Mouse (Mus musculus) small intestine, adult 2 months (tissue): ENCODE data around the gene Neurod6. TPM values are rescaled to one million over a fixed set of nuclear protein-coding genes. Genes with fewer than 3 reads are reported as not detected.
"Not testable (repeated sequence)": the region's sequence is repeated elsewhere in the genome, so short reads cannot be mapped to it uniquely, and the experiment has no call there.

Experiments
- H3K27ac ChIP-seq: fragments of 200-500 bp; 2 replicates; pipeline ENCODE4 v1.5.1; 2012; ENCODE audit warnings: low read depth, low read length, control low read depth, inconsistent platforms; ENCODE audit not compliant: insufficient read depth
- H3K27me3 ChIP-seq: fragments of 200-500 bp; 2 replicates; pipeline ENCODE4 v1.6.1; 2012; ENCODE audit warnings: mild to moderate bottlenecking, moderate library complexity, low read length, inconsistent platforms; ENCODE audit not compliant: control insufficient read depth, insufficient read depth
- H3K36me3 ChIP-seq: fragments of 200-500 bp; 2 replicates; pipeline ENCODE4 v1.6.1; 2012; ENCODE audit warnings: mild to moderate bottlenecking, low read length, control low read depth, inconsistent platforms; ENCODE audit not compliant: control insufficient read depth, insufficient read depth
- H3K4me1 ChIP-seq: fragments of 200-500 bp; 2 replicates; pipeline ENCODE4 v1.6.1; 2012; ENCODE audit warnings: low read length, inconsistent platforms, mixed read lengths; ENCODE audit not compliant: control insufficient read depth, insufficient read depth, insufficient read length
- H3K4me3 ChIP-seq: fragments of 200-500 bp; 2 replicates; pipeline ENCODE4 v1.5.1; 2012; ENCODE audit warnings: low read depth, mild to moderate bottlenecking, control low read depth, inconsistent platforms, low read length, moderate library complexity
- CTCF ChIP-seq: fragments of 200-500 bp; IDR thresholded peaks from 2 replicates; pipeline ENCODE4 v1.5.1; 2012; ENCODE audit warnings: low read depth, mild to moderate bottlenecking, control low read depth, inconsistent platforms, low read length, moderate library complexity, mixed read lengths; ENCODE audit not compliant: insufficient replicate concordance, insufficient read length; ENCODE audit errors: extremely low read depth
- POLR2A ChIP-seq: fragments of 200-500 bp; IDR thresholded peaks from 2 replicates; pipeline ENCODE4 v1.6.1; 2012; ENCODE audit warnings: low read depth, mild to moderate bottlenecking, control low read depth, inconsistent platforms, low read length, moderate library complexity
- WGBS: fragments of 180-500 bp; shearing (Covaris S2); methylation state at CpG from one replicate; pipeline ENCODE4 v1.1.7; 2018; 5-methylcytosine and 5-hydroxymethylcytosine counted together
- polyA plus RNA-seq: library from polyadenylated mRNA; depleted of rRNA; stranded (reverse); fragments of >200 nt; gene quantifications from 2 replicates; pipeline ENCODE4 v1.2.3, GENCODE M21; 2012; rRNA removed

The Neurod6 gene
- not detected in 2 replicates for polyA plus RNA-seq

DNA sequence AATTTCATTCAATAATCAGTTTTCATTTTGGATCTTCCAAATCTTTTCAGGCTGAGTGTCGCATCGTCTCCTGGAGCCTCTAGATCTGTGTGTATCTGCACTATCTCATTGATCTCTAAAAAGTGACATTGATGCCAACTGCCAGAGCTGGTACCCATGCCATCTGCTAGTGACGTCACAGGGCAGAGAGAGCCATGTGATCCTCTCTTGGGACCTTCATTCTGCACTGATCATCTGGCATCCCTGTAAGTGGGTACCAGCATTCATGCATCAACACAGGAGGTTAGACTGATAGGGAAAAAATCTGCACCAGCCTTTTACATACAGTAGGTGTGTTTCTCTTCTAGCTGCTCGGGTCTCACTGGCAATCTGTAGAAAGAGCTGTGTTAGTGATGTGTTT lies at the start of gene Neurod6:
TSS of gene Neurod6 (minus strand) at position 290 of the 400 bp plus-strand sequence.
- H3K4me3 ChIP-seq: no peak within 1 kb of the TSS
- H3K36me3 ChIP-seq: no peaks in the 10 kb centered on the region
- H3K4me1 ChIP-seq: no peaks in the 10 kb centered on the region
- H3K27ac ChIP-seq: no peak within 1 kb of the TSS
- no peaks in the 10 kb centered on the region for H3K27me3 ChIP-seq
- WGBS: 72% methylated on average over 4 of the region's 4 CpGs
- TF ChIP-seq CTCF (no peak), POLR2A (no peak)

- no peak overlapping the region for H3K27ac ChIP-seq
Measured at GRCm38 (mm10) chr6:55717209-55717608, 36.1 kb upstream of the Neurod6 start.

GRCm38 (mm10) chr6:55715446-55715845 lies 34.4 kb upstream of the Neurod6 start:
- Histone ChIP-seq H3K4me1 (no peaks in the 10 kb centered on the region), H3K27ac (no peak overlapping the region), H3K27me3 (no peaks in the 10 kb centered on the region), H3K4me3 (no peak overlapping the region), H3K36me3 (no peaks in the 10 kb centered on the region)
- WGBS: 64% methylated on average over 6 of the region's 6 CpGs
- no peak for TF ChIP-seq POLR2A

More at GRCm38 (mm10) chr6:55717209-55717608, 36.1 kb upstream of the Neurod6 start:
- H3K27me3 ChIP-seq: no peaks in the 10 kb centered on the region
- no peak overlapping the region for H3K4me3 ChIP-seq
- no peaks in the 10 kb centered on the region for H3K4me1 ChIP-seq
- no peaks in the 10 kb centered on the region for H3K36me3 ChIP-seq
- no peak for TF ChIP-seq POLR2A
- TF ChIP-seq CTCF: peak; percentile 75; the same call in 1 of the 2 replicates
- 20% methylated on average over 5 of the region's 5 CpGs for WGBS

- H3K27ac ChIP-seq, H3K4me3 ChIP-seq, H3K36me3 ChIP-seq, H3K4me1 ChIP-seq, H3K27me3 ChIP-seq: not testable (repeated sequence)
- 87% methylated on average over 4 of the region's 4 CpGs for WGBS
Measured at GRCm38 (mm10) chr6:55710913-55711312, 29.9 kb upstream of the Neurod6 start.

GRCm38 (mm10) chr6:55704759-55705104 lies 23.7 kb upstream of the Neurod6 start:
- H3K27me3 ChIP-seq: no peaks in the 10 kb centered on the region
- TF ChIP-seq POLR2A (no peak), CTCF (no peak)
- H3K36me3 ChIP-seq: no peaks in the 10 kb centered on the region
- no peak overlapping the region for H3K4me3 ChIP-seq
- H3K27ac ChIP-seq: no peak overlapping the region
- no peaks in the 10 kb centered on the region for H3K4me1 ChIP-seq
- 82% methylated on average over 1 of the region's 1 CpGs for WGBS

- TF ChIP-seq POLR2A: no peak
- no peak for TF ChIP-seq CTCF
- no peaks in the 10 kb centered on the region for H3K4me1 ChIP-seq
- no peaks in the 10 kb centered on the region for H3K27me3 ChIP-seq
- H3K36me3 ChIP-seq: no peaks in the 10 kb centered on the region
- no peak overlapping the region for H3K27ac ChIP-seq
- 89% methylated on average over 8 of the region's 8 CpGs for WGBS
- no peak overlapping the region for H3K4me3 ChIP-seq
Measured at GRCm38 (mm10) chr6:55704061-55704758, 23.1 kb upstream of the Neurod6 start.

GRCm38 (mm10) chr6:55700392-55701386 lies 19.6 kb upstream of the Neurod6 start:
- no peaks in the 10 kb centered on the region for H3K27me3 ChIP-seq
- H3K27ac ChIP-seq: no peak overlapping the region
- no peaks in the 10 kb centered on the region for H3K36me3 ChIP-seq
- 54% methylated on average over 4 of the region's 4 CpGs for WGBS
- no peak overlapping the region for H3K4me3 ChIP-seq
- TF ChIP-seq CTCF: no peak
- no peaks in the 10 kb centered on the region for H3K4me1 ChIP-seq
